Mouse (Mus musculus): ENCODE results near the gene Ap2a1. TPM values are rescaled to one million over a fixed set of nuclear protein-coding genes. Genes with fewer than 3 reads are reported as not detected.

The Ap2a1 gene
- polyA plus RNA-seq, 1 experiment: 216 TPM

- WGBS: under 1% methylated on average over 16 of the region's 16 CpGs
- peak in 1 of 2 experiments; percentile 31 for DNase-seq
- Histone ChIP-seq H3K27ac (ENCODE audit: insufficient read depth, low read length) (no peak overlapping the region), H3K27me3 (ENCODE audit: control insufficient read depth, insufficient read depth, low read length) (no peaks in the 10 kb centered on the region), H3K4me1 (ENCODE audit: control insufficient read depth, insufficient read depth, low read length) (peaks cover 34% of the 10 kb centered on the region), H3K4me3 (replicated peaks; ENCODE audit: insufficient read depth, low read depth, low read length) (peak overlapping the region; percentile 53)
- no peak for TF ChIP-seq CTCF (IDR thresholded peaks at IDR 0.05; ENCODE audit: borderline replicate concordance, insufficient read depth, low read depth, low read length)
- no peak for TF ChIP-seq POLR2A (IDR thresholded peaks at IDR 0.05; ENCODE audit: borderline replicate concordance, insufficient read depth, low read length)
Observed at GRCm38 (mm10) chr7:44868465-44868864, 60.8 kb downstream of the Ap2a1 start.

GRCm38 (mm10) chr7:44867802-44868201 lies 61.5 kb downstream of the Ap2a1 start:
- Histone ChIP-seq H3K27ac (ENCODE audit: insufficient read depth, low read length) (no peak overlapping the region), H3K27me3 (ENCODE audit: control insufficient read depth, insufficient read depth, low read length) (no peaks in the 10 kb centered on the region), H3K4me3 (replicated peaks; ENCODE audit: insufficient read depth, low read depth, low read length) (peak overlapping the region; percentile 53), H3K4me1 (ENCODE audit: control insufficient read depth, insufficient read depth, low read length) (peaks cover 36% of the 10 kb centered on the region)
- DNase-seq: peak in 1 of 2 experiments; percentile 24
- WGBS: 12% methylated on average over 9 of the region's 9 CpGs
- TF ChIP-seq POLR2A (IDR thresholded peaks at IDR 0.05; ENCODE audit: borderline replicate concordance, insufficient read depth, low read length) (no peak), CTCF (IDR thresholded peaks at IDR 0.05; ENCODE audit: borderline replicate concordance, insufficient read depth, low read depth, low read length) (no peak)

GRCm38 (mm10) chr7:44867010-44867702 lies 62.1 kb downstream of the Ap2a1 start:
- Histone ChIP-seq H3K27me3 (ENCODE audit: control insufficient read depth, insufficient read depth, low read length) (no peaks in the 10 kb centered on the region), H3K4me1 (ENCODE audit: control insufficient read depth, insufficient read depth, low read length) (peaks cover 36% of the 10 kb centered on the region), H3K27ac (ENCODE audit: insufficient read depth, low read length) (no peak overlapping the region), H3K4me3 (replicated peaks; ENCODE audit: insufficient read depth, low read depth, low read length) (peak overlapping the region; percentile 29)
- no peak for TF ChIP-seq POLR2A (IDR thresholded peaks at IDR 0.05; ENCODE audit: borderline replicate concordance, insufficient read depth, low read length)
- TF ChIP-seq CTCF (IDR thresholded peaks at IDR 0.05; ENCODE audit: borderline replicate concordance, insufficient read depth, low read depth, low read length): no peak
- DNase-seq: peak; percentile 44 to 46
- 23% methylated on average over 19 of the region's 19 CpGs for WGBS

DNA sequence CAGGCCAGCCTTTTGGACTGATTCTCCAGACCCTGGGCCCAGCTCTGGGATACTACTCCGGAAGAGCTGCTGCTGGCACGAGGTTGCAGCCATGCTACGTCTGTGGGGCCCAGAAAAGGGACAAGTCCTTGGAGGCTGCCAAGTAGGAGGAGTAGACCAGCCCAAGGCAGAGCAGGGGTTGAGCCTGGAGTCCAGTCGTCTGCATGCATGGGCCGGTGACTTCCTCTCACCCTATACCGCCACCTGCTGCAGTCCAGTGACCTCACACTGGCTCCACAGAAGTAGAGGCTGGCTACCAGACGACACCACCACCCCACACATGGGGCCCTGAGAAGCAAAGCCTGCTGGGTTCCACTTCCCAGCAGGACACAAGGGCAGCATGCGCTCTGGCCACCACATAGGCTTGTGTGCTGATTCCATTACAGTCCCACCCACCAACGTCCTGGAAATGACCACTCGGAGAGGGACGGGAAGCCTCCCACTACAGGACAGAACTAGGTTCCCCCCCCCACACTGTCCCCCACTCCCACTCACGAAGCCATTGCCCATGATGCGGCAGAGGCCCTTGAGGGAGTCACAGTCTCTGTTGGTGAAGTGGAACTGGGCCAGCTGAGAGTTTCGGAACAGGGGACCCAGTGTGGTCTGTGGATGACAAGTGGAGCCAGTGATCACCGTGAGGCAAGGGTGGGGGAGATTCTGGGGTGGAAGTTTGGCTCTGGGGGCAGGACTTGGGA lies 62.9 kb downstream of the Ap2a1 start:
- H3K4me1 ChIP-seq (ENCODE audit: control insufficient read depth, insufficient read depth, low read length): peaks cover 37% of the 10 kb centered on the region
- peak overlapping the region; percentile 1 for H3K4me3 ChIP-seq (replicated peaks; ENCODE audit: insufficient read depth, low read depth, low read length)
- WGBS: 2% methylated on average over 15 of the region's 15 CpGs

GRCm38 (mm10) chr7:44864595-44865542 lies 64.4 kb downstream of the Ap2a1 start:
- WGBS: 30% methylated on average over 24 of the region's 24 CpGs

More for the DNA sequence above, 62.9 kb downstream of the Ap2a1 start:
- peak; percentile 58 to 61 for DNase-seq
- Histone ChIP-seq H3K27ac (ENCODE audit: insufficient read depth, low read length) (peak overlapping the region; percentile 2; the same call in 1 of the 2 replicates), H3K27me3 (ENCODE audit: control insufficient read depth, insufficient read depth, low read length) (no peaks in the 10 kb centered on the region)
- TF ChIP-seq CTCF (IDR thresholded peaks at IDR 0.05; ENCODE audit: borderline replicate concordance, insufficient read depth, low read depth, low read length) (no peak), POLR2A (IDR thresholded peaks at IDR 0.05; ENCODE audit: borderline replicate concordance, insufficient read depth, low read length) (no peak)

GRCm38 (mm10) chr7:44863982-44864494 lies 65.3 kb downstream of the Ap2a1 start:
- DNase-seq: no peak
- WGBS: 52% methylated on average over 11 of the region's 11 CpGs
- H3K4me3 ChIP-seq (replicated peaks; ENCODE audit: insufficient read depth, low read depth, low read length): no peak overlapping the region
- peaks cover 48% of the 10 kb centered on the region for H3K4me1 ChIP-seq (ENCODE audit: control insufficient read depth, insufficient read depth, low read length)
- no peak overlapping the region for H3K27ac ChIP-seq (ENCODE audit: insufficient read depth, low read length)
- TF ChIP-seq POLR2A (IDR thresholded peaks at IDR 0.05; ENCODE audit: borderline replicate concordance, insufficient read depth, low read length) (no peak), CTCF (IDR thresholded peaks at IDR 0.05; ENCODE audit: borderline replicate concordance, insufficient read depth, low read depth, low read length) (no peak)
- no peaks in the 10 kb centered on the region for H3K27me3 ChIP-seq (ENCODE audit: control insufficient read depth, insufficient read depth, low read length)

More at GRCm38 (mm10) chr7:44864595-44865542, 64.4 kb downstream of the Ap2a1 start:
- peak overlapping the region; percentile 36; the same call in 1 of the 2 replicates for H3K27ac ChIP-seq (ENCODE audit: insufficient read depth, low read length)
- no peaks in the 10 kb centered on the region for H3K27me3 ChIP-seq (ENCODE audit: control insufficient read depth, insufficient read depth, low read length)
- peak; percentile 38 to 44 for DNase-seq
- H3K4me3 ChIP-seq (replicated peaks; ENCODE audit: insufficient read depth, low read depth, low read length): no peak overlapping the region
- TF ChIP-seq CTCF (IDR thresholded peaks at IDR 0.05; ENCODE audit: borderline replicate concordance, insufficient read depth, low read depth, low read length) (no peak), POLR2A (IDR thresholded peaks at IDR 0.05; ENCODE audit: borderline replicate concordance, insufficient read depth, low read length) (peak; percentile 27; the same call in 1 of the 2 replicates)
- peaks cover 48% of the 10 kb centered on the region for H3K4me1 ChIP-seq (ENCODE audit: control insufficient read depth, insufficient read depth, low read length)

- peaks cover 48% of the 10 kb centered on the region for H3K4me1 ChIP-seq (ENCODE audit: control insufficient read depth, insufficient read depth, low read length)
- H3K4me3 ChIP-seq (replicated peaks; ENCODE audit: insufficient read depth, low read depth, low read length): no peak overlapping the region
- no peak overlapping the region for H3K27ac ChIP-seq (ENCODE audit: insufficient read depth, low read length)
- DNase-seq: peak in 1 of 2 experiments; percentile 19
- TF ChIP-seq POLR2A (IDR thresholded peaks at IDR 0.05; ENCODE audit: borderline replicate concordance, insufficient read depth, low read length) (no peak), CTCF (IDR thresholded peaks at IDR 0.05; ENCODE audit: borderline replicate concordance, insufficient read depth, low read depth, low read length) (no peak)
- no peaks in the 10 kb centered on the region for H3K27me3 ChIP-seq (ENCODE audit: control insufficient read depth, insufficient read depth, low read length)
- WGBS: 72% methylated on average over 14 of the region's 14 CpGs
Observed at GRCm38 (mm10) chr7:44863210-44863609, 66.1 kb downstream of the Ap2a1 start.
